Mouse (Mus musculus) hindbrain, embryonic 13.5 days (tissue): ENCODE data around the gene Mcu. TPM values are rescaled to one million over a fixed set of nuclear protein-coding genes. Genes with fewer than 3 reads are reported as not detected.

Source experiments
- ATAC-seq: fragments of 200-750 bp; cut with Nextera tagmentation; 2 replicates; pipeline ENCODE4 v1.8.0; 2017; ENCODE audit warnings: moderate TSS enrichment; ENCODE audit not compliant: low FRiP score
- H3K27ac ChIP-seq: fragments of 300-500 bp; sonication (generic); 2 replicates; pipeline ENCODE4 v1.5.1; 2015; ENCODE audit warnings: inconsistent platforms, mild to moderate bottlenecking, moderate library complexity
- H3K27me3 ChIP-seq: fragments of 300-500 bp; sonication (generic); 2 replicates; pipeline ENCODE4 v1.6.1; 2015; ENCODE audit warnings: mild to moderate bottlenecking, inconsistent platforms
- H3K36me3 ChIP-seq: fragments of 300-500 bp; sonication (generic); 2 replicates; pipeline ENCODE4 v1.6.1; 2015; ENCODE audit warnings: mild to moderate bottlenecking, inconsistent platforms
- H3K4me1 ChIP-seq: fragments of 300-500 bp; sonication (generic); replicated peaks from 2 replicates; pipeline ENCODE4 v1.6.1; 2015; ENCODE audit warnings: inconsistent platforms
- H3K4me2 ChIP-seq: fragments of 300-500 bp; sonication (generic); 2 replicates; pipeline ENCODE4 v1.6.1; 2015; ENCODE audit warnings: inconsistent platforms, mild to moderate bottlenecking, moderate library complexity
- H3K4me3 ChIP-seq: fragments of 300-500 bp; sonication (generic); 2 replicates; pipeline ENCODE4 v1.5.1; 2015; ENCODE audit warnings: mild to moderate bottlenecking, inconsistent platforms
- H3K9ac ChIP-seq: fragments of 300-500 bp; sonication (generic); 2 replicates; pipeline ENCODE4 v1.6.1; 2015; ENCODE audit warnings: mild to moderate bottlenecking, inconsistent platforms
- H3K9me3 ChIP-seq: fragments of 300-500 bp; sonication (generic); 2 replicates; pipeline ENCODE4 v1.6.1; 2016; ENCODE audit warnings: inconsistent platforms
- WGBS: fragments of 180-500 bp; shearing (Covaris S2); methylation state at CpG from one replicate; pipeline ENCODE4 v1.1.7; 2015; 5-methylcytosine and 5-hydroxymethylcytosine counted together
- polyA plus RNA-seq: library from polyadenylated mRNA; unstranded; fragments of >200 nt; fragmentation: Nextera tagmentation; extraction: Ambion mirVana; gene quantifications from 2 replicates; pipeline ENCODE4 v1.2.1, GENCODE M21; 2015

The Mcu gene
- polyA plus RNA-seq, 1 experiment from 2014 or later = 24.9 TPM

- Histone ChIP-seq H3K9ac (no peak overlapping the region), H3K4me1 (0 out of 2 replicates have a peak, but pooled peaks cover 7% of the 10 kb centered on the region), H3K27me3 (no peaks in the 10 kb centered on the region), H3K27ac (no peak overlapping the region), H3K36me3 (no peaks in the 10 kb centered on the region), H3K4me3 (no peak overlapping the region), H3K9me3 (no peaks in the 10 kb centered on the region), H3K4me2 (no peak overlapping the region)
- WGBS = 87% methylated on average over 5 of the region's 5 CpGs
- no peak for ATAC-seq
Observed at GRCm38 (mm10) chr10:59564551-59564950, 51.9 kb downstream of the Mcu start.

- no peaks in the 10 kb centered on the region for H3K27me3 ChIP-seq
- H3K9ac ChIP-seq = no peak overlapping the region
- no peak overlapping the region for H3K4me3 ChIP-seq
- no peaks in the 10 kb centered on the region for H3K36me3 ChIP-seq
- no peaks in the 10 kb centered on the region for H3K9me3 ChIP-seq
- no peak for ATAC-seq
- H3K4me2 ChIP-seq = no peak overlapping the region
- 76% methylated on average over 4 of the region's 4 CpGs for WGBS
- H3K27ac ChIP-seq = no peak overlapping the region
- 0 out of 2 replicates have a peak, but pooled peaks cover 7% of the 10 kb centered on the region for H3K4me1 ChIP-seq
Observed at GRCm38 (mm10) chr10:59562511-59562910, 54.0 kb downstream of the Mcu start.

- H3K4me2 ChIP-seq = no peak overlapping the region
- no peak overlapping the region for H3K9ac ChIP-seq
- no peak overlapping the region for H3K27ac ChIP-seq
- no peaks in the 10 kb centered on the region for H3K4me1 ChIP-seq
- no peaks in the 10 kb centered on the region for H3K9me3 ChIP-seq
- no peaks in the 10 kb centered on the region for H3K27me3 ChIP-seq
- 94% methylated on average over 5 of the region's 5 CpGs for WGBS
- ATAC-seq = no peak
- H3K36me3 ChIP-seq = no peaks in the 10 kb centered on the region
- no peak overlapping the region for H3K4me3 ChIP-seq
Observed at GRCm38 (mm10) chr10:59560126-59560525, 56.4 kb downstream of the Mcu start.

GRCm38 (mm10) chr10:59558602-59559001, 57.9 kb downstream of the Mcu start:
- H3K9ac ChIP-seq = no peak overlapping the region
- no peak for ATAC-seq
- H3K4me2 ChIP-seq = no peak overlapping the region
- H3K27ac ChIP-seq = no peak overlapping the region
- no peaks in the 10 kb centered on the region for H3K9me3 ChIP-seq
- no peak overlapping the region for H3K4me3 ChIP-seq
- WGBS = 75% methylated on average over 4 of the region's 4 CpGs
- H3K36me3 ChIP-seq = no peaks in the 10 kb centered on the region
- H3K27me3 ChIP-seq = no peaks in the 10 kb centered on the region
- no peaks in the 10 kb centered on the region for H3K4me1 ChIP-seq

- no peak for ATAC-seq
- 92% methylated on average over 5 of the region's 5 CpGs for WGBS
- Histone ChIP-seq H3K4me3 (no peak overlapping the region), H3K27me3 (no peaks in the 10 kb centered on the region), H3K27ac (no peak overlapping the region), H3K36me3 (no peaks in the 10 kb centered on the region), H3K4me1 (no peaks in the 10 kb centered on the region), H3K9ac (no peak overlapping the region), H3K4me2 (no peak overlapping the region), H3K9me3 (no peaks in the 10 kb centered on the region)
Observed at GRCm38 (mm10) chr10:59558164-59558563, 58.3 kb downstream of the Mcu start.

- H3K36me3 ChIP-seq = no peaks in the 10 kb centered on the region
- H3K4me2 ChIP-seq = no peak overlapping the region
- no peak overlapping the region for H3K9ac ChIP-seq
- no peak for ATAC-seq
- H3K4me3 ChIP-seq = no peak overlapping the region
- H3K4me1 ChIP-seq = no peaks in the 10 kb centered on the region
- 64% methylated on average over 5 of the region's 5 CpGs for WGBS
- H3K9me3 ChIP-seq = no peaks in the 10 kb centered on the region
- H3K27ac ChIP-seq = no peak overlapping the region
- no peaks in the 10 kb centered on the region for H3K27me3 ChIP-seq
Observed at GRCm38 (mm10) chr10:59556541-59556940, 60.0 kb downstream of the Mcu start.

- no peak for ATAC-seq
Observed at GRCm38 (mm10) chr10:59554243-59554642, 62.2 kb downstream of the Mcu start.

GRCm38 (mm10) chr10:59552456-59552855, 64.0 kb downstream of the Mcu start:
- Histone ChIP-seq H3K36me3 (no peaks in the 10 kb centered on the region), H3K4me1 (no peaks in the 10 kb centered on the region), H3K4me3 (no peak overlapping the region), H3K27ac (no peak overlapping the region), H3K9ac (no peak overlapping the region), H3K27me3 (no peaks in the 10 kb centered on the region), H3K4me2 (no peak overlapping the region), H3K9me3 (no peaks in the 10 kb centered on the region)
- no peak for ATAC-seq
- WGBS = 84% methylated on average over 1 of the region's 1 CpGs

More at GRCm38 (mm10) chr10:59554243-59554642, 62.2 kb downstream of the Mcu start:
- Histone ChIP-seq H3K4me3 (no peak overlapping the region), H3K9ac (no peak overlapping the region), H3K27ac (no peak overlapping the region), H3K27me3 (no peaks in the 10 kb centered on the region), H3K9me3 (no peaks in the 10 kb centered on the region), H3K36me3 (no peaks in the 10 kb centered on the region), H3K4me2 (no peak overlapping the region), H3K4me1 (no peaks in the 10 kb centered on the region)
- 100% methylated on average over 1 of the region's 1 CpGs for WGBS

- H3K27ac ChIP-seq = no peak overlapping the region
- no peak overlapping the region for H3K4me2 ChIP-seq
- no peak overlapping the region for H3K9ac ChIP-seq
- H3K4me3 ChIP-seq = no peak overlapping the region
- no peak for ATAC-seq
- peaks cover 5% of the 10 kb centered on the region; the same call in 1 of the 2 replicates for H3K36me3 ChIP-seq
- H3K9me3 ChIP-seq = peaks cover 13% of the 10 kb centered on the region
- WGBS = 77% methylated on average over 11 of the region's 11 CpGs
- H3K4me1 ChIP-seq = no peaks in the 10 kb centered on the region
- no peaks in the 10 kb centered on the region for H3K27me3 ChIP-seq
Observed at GRCm38 (mm10) chr10:59548768-59549333, 67.6 kb downstream of the Mcu start.

- ATAC-seq = no peak
- Histone ChIP-seq H3K27ac (no peak overlapping the region), H3K9ac (no peak overlapping the region), H3K4me1 (no peaks in the 10 kb centered on the region), H3K9me3 (peaks cover 13% of the 10 kb centered on the region), H3K4me2 (no peak overlapping the region), H3K27me3 (no peaks in the 10 kb centered on the region), H3K36me3 (peaks cover 5% of the 10 kb centered on the region; the same call in 1 of the 2 replicates), H3K4me3 (no peak overlapping the region)
- WGBS = 40% methylated on average over 6 of the region's 6 CpGs
Observed at GRCm38 (mm10) chr10:59548211-59548610, 68.3 kb downstream of the Mcu start.

- no peak for ATAC-seq
- WGBS = 24% methylated on average over 7 of the region's 7 CpGs
- Histone ChIP-seq H3K27me3 (no peaks in the 10 kb centered on the region), H3K9me3 (peaks cover 13% of the 10 kb centered on the region), H3K4me3 (no peak overlapping the region), H3K9ac (no peak overlapping the region), H3K27ac (no peak overlapping the region), H3K36me3 (peaks cover 5% of the 10 kb centered on the region; the same call in 1 of the 2 replicates), H3K4me2 (no peak overlapping the region), H3K4me1 (no peaks in the 10 kb centered on the region)
Observed at GRCm38 (mm10) chr10:59547426-59547825, 69.1 kb downstream of the Mcu start.

- 95% methylated on average over 7 of the region's 7 CpGs for WGBS
- H3K4me3 ChIP-seq = no peak overlapping the region
- H3K27ac ChIP-seq = no peak overlapping the region
- no peak overlapping the region for H3K9ac ChIP-seq
- peaks cover 13% of the 10 kb centered on the region for H3K9me3 ChIP-seq
- H3K36me3 ChIP-seq = peaks cover 5% of the 10 kb centered on the region; the same call in 1 of the 2 replicates
- peaks cover 7% of the 10 kb centered on the region for H3K4me1 ChIP-seq
- H3K4me2 ChIP-seq = no peak overlapping the region
- no peak for ATAC-seq
- H3K27me3 ChIP-seq = no peaks in the 10 kb centered on the region
Observed at GRCm38 (mm10) chr10:59545169-59545568, 71.3 kb downstream of the Mcu start.

GRCm38 (mm10) chr10:59543351-59543750, 73.1 kb downstream of the Mcu start:
- Histone ChIP-seq H3K4me2 (no peak overlapping the region), H3K9ac (no peak overlapping the region), H3K9me3 (peaks cover 13% of the 10 kb centered on the region), H3K36me3 (peaks cover 5% of the 10 kb centered on the region; the same call in 1 of the 2 replicates), H3K27ac (no peak overlapping the region), H3K27me3 (no peaks in the 10 kb centered on the region), H3K4me3 (no peak overlapping the region), H3K4me1 (peaks cover 25% of the 10 kb centered on the region)
- no peak for ATAC-seq
- WGBS = 90% methylated on average over 9 of the region's 9 CpGs
